Mouse (Mus musculus) MEL (cell line): ENCODE measurements around the gene Myo18a. TPM values are rescaled to one million over a fixed set of nuclear protein-coding genes. Genes with fewer than 3 reads are reported as not detected.

ENCODE experiments used
- DNase-seq: peaks from one replicate; pipeline ENCODE4 v3.0.0; 2011; ENCODE audit warnings: low read depth, low spot score
- H3K27ac ChIP-seq: 2 replicates; pipeline ENCODE4 v1.5.1; 2012; ENCODE audit warnings: low read depth, mild to moderate bottlenecking, control low read depth, low read length, moderate library complexity; ENCODE audit not compliant: control insufficient read depth
- H3K27me3 ChIP-seq, 2 experiments: fragments of 150-350 bp in 1 of 2; sonication (generic) in 1 of 2; 2 replicates each; pipeline ENCODE4 v1.6.1; 2012; ENCODE audit warnings: low read length in 2 of 2, mild to moderate bottlenecking in 2 of 2, improper control_type of control experiment in 1 of 2, moderate library complexity in 1 of 2; ENCODE audit not compliant: insufficient read depth in 2 of 2, control insufficient read depth in 1 of 2
- H3K36me3 ChIP-seq, 2 experiments: 2 replicates each; pipeline ENCODE4 v1.6.1; 2012 to 2014; ENCODE audit warnings: low read length in 2 of 2, improper control_type of control experiment in 1 of 2, inconsistent platforms in 1 of 2, mild to moderate bottlenecking in 1 of 2; ENCODE audit not compliant: insufficient read depth in 2 of 2, control insufficient read depth in 1 of 2
- H3K4me1 ChIP-seq, 2 experiments: fragments of 150-350 bp in 1 of 2; sonication (generic) in 1 of 2; 2 replicates each; pipeline ENCODE4 v1.6.1; 2012; ENCODE audit warnings: low read length in 2 of 2, improper control_type of control experiment in 1 of 2, mild to moderate bottlenecking in 1 of 2; ENCODE audit not compliant: insufficient read depth in 2 of 2, control insufficient read depth in 1 of 2
- H3K4me3 ChIP-seq, 2 experiments: fragments of 150-350 bp in 1 of 2; sonication (generic) in 1 of 2; 2 replicates each; pipeline ENCODE4 v1.5.1; 2012; ENCODE audit warnings: low read depth in 2 of 2, low read length in 2 of 2, mild to moderate bottlenecking in 2 of 2, moderate library complexity in 2 of 2, control low read depth in 1 of 2, improper control_type of control experiment in 1 of 2; ENCODE audit not compliant: control insufficient read depth in 1 of 2, insufficient read depth in 1 of 2
- H3K79me2 ChIP-seq: 2 replicates; pipeline ENCODE4 v1.6.1; 2012; ENCODE audit warnings: mild to moderate bottlenecking, low read length, moderate library complexity; ENCODE audit not compliant: control insufficient read depth, poor library complexity, insufficient read depth
- H3K9ac ChIP-seq: 2 replicates; pipeline ENCODE4 v1.6.1; 2012; ENCODE audit warnings: low read depth, mild to moderate bottlenecking, control low read depth, low read length, moderate library complexity; ENCODE audit not compliant: control insufficient read depth, poor library complexity, severe bottlenecking
- H3K9me3 ChIP-seq: fragments of 150-350 bp; sonication (generic); replicated peaks from 2 replicates; pipeline ENCODE4 v1.6.1; 2012; ENCODE audit warnings: mild to moderate bottlenecking, low read length, improper control_type of control experiment, moderate library complexity; ENCODE audit not compliant: insufficient read depth
- BHLHE40 ChIP-seq: IDR thresholded peaks from 2 replicates; pipeline ENCODE4 v1.6.1; 2012; ENCODE audit warnings: low read depth, mild to moderate bottlenecking, inconsistent platforms, low read length, improper control_type of control experiment, borderline replicate concordance
- CHD1 ChIP-seq: IDR thresholded peaks from 2 replicates; pipeline ENCODE4 v1.6.1; 2012; ENCODE audit warnings: low read depth, mild to moderate bottlenecking, inconsistent platforms, low read length, improper control_type of control experiment
- CHD2 ChIP-seq: IDR thresholded peaks from 2 replicates; pipeline ENCODE4 v1.6.1; 2011; ENCODE audit warnings: low read length, improper control_type of control experiment
- CTCF ChIP-seq, 3 experiments: IDR thresholded peaks in 2 of 3; conservative IDR thresholded peaks in 1 of 3; 2 replicates each; pipeline ENCODE4 v1.5.1; 2011 to 2012; ENCODE audit warnings: low read length in 3 of 3, low read depth in 2 of 3, mild to moderate bottlenecking in 2 of 3, improper control_type of control experiment in 1 of 3, inconsistent platforms in 1 of 3, mixed read lengths in 1 of 3, moderate library complexity in 1 of 3; ENCODE audit not compliant: control insufficient read depth in 1 of 3, insufficient read depth in 1 of 3, poor library complexity in 1 of 3, severe bottlenecking in 1 of 3
- E2F4 ChIP-seq: IDR thresholded peaks from 2 replicates; pipeline ENCODE4 v1.6.1; 2011; ENCODE audit warnings: low read depth, low read length, improper control_type of control experiment, borderline replicate concordance
- ELF1 ChIP-seq: IDR thresholded peaks from 2 replicates; pipeline ENCODE4 v1.6.1; 2014; ENCODE audit warnings: low read depth, mild to moderate bottlenecking, inconsistent platforms, low read length, improper control_type of control experiment, moderate library complexity
- EP300 ChIP-seq, 2 experiments: IDR thresholded peaks; 2 replicates each; pipeline ENCODE4 v1.6.1; 2011; ENCODE audit warnings: improper control_type of control experiment in 2 of 2, low read length in 2 of 2, low read depth in 1 of 2, mild to moderate bottlenecking in 1 of 2
- ETS1 ChIP-seq: IDR thresholded peaks from 2 replicates; pipeline ENCODE4 v1.6.1; 2012; ENCODE audit warnings: low read depth, mild to moderate bottlenecking, inconsistent platforms, low read length, improper control_type of control experiment, moderate library complexity
- GABPA ChIP-seq: IDR thresholded peaks from 2 replicates; pipeline ENCODE4 v1.6.1; 2012; ENCODE audit warnings: low read depth, mild to moderate bottlenecking, inconsistent platforms, low read length, improper control_type of control experiment, moderate library complexity
- GATA1 ChIP-seq: IDR thresholded peaks from 2 replicates; pipeline ENCODE4 v1.6.1; 2011; ENCODE audit warnings: low read depth, low read length, improper control_type of control experiment
- HCFC1 ChIP-seq: IDR thresholded peaks from 2 replicates; pipeline ENCODE4 v1.6.1; 2012; ENCODE audit warnings: low read depth, mild to moderate bottlenecking, inconsistent platforms, low read length, improper control_type of control experiment, moderate library complexity
- KAT2A ChIP-seq: conservative IDR thresholded peaks from 2 replicates; pipeline ENCODE4 v1.6.1; 2012; ENCODE audit warnings: low read depth, low read length, improper control_type of control experiment, inconsistent platforms
- MAX ChIP-seq: IDR thresholded peaks from 2 replicates; pipeline ENCODE4 v1.6.1; 2011; ENCODE audit warnings: low read length, improper control_type of control experiment
- MAZ ChIP-seq: IDR thresholded peaks from 2 replicates; pipeline ENCODE4 v1.6.1; 2012; ENCODE audit warnings: low read depth, mild to moderate bottlenecking, inconsistent platforms, low read length, improper control_type of control experiment
- MEF2A ChIP-seq: IDR thresholded peaks from 2 replicates; pipeline ENCODE4 v1.6.1; 2014; ENCODE audit warnings: low read depth, mild to moderate bottlenecking, inconsistent platforms, low read length, improper control_type of control experiment; ENCODE audit not compliant: poor library complexity, insufficient replicate concordance, severe bottlenecking; ENCODE audit errors: extremely low read depth
- MYB ChIP-seq: IDR thresholded peaks from 2 replicates; pipeline ENCODE4 v1.6.1; 2011; ENCODE audit warnings: mild to moderate bottlenecking, low read depth, low read length, improper control_type of control experiment
- MYC ChIP-seq: IDR thresholded peaks from 2 replicates; pipeline ENCODE4 v1.6.1; 2011; ENCODE audit warnings: low read depth, mild to moderate bottlenecking, low read length, improper control_type of control experiment, moderate library complexity
- NRF1 ChIP-seq: IDR thresholded peaks from 2 replicates; pipeline ENCODE4 v1.6.1; 2014; ENCODE audit warnings: low read depth, mild to moderate bottlenecking, inconsistent platforms, low read length, improper control_type of control experiment, moderate library complexity; ENCODE audit not compliant: poor library complexity, insufficient read depth, severe bottlenecking
- POLR2AphosphoS2 ChIP-seq: IDR thresholded peaks from 2 replicates; pipeline ENCODE4 v1.6.1; 2011; ENCODE audit warnings: low read length, improper control_type of control experiment
- POLR2AphosphoS5 ChIP-seq: IDR thresholded peaks from 2 replicates; pipeline ENCODE4 v1.6.1; 2012; ENCODE audit warnings: low read depth, borderline replicate concordance, mild to moderate bottlenecking, inconsistent platforms, low read length, moderate library complexity, mixed read lengths
- RAD21 ChIP-seq: IDR thresholded peaks from 2 replicates; pipeline ENCODE4 v1.6.1; 2011; ENCODE audit warnings: mild to moderate bottlenecking, low read depth, low read length, improper control_type of control experiment
- SIN3A ChIP-seq: IDR thresholded peaks from 2 replicates; pipeline ENCODE4 v1.6.1; 2012; ENCODE audit warnings: low read length, improper control_type of control experiment, inconsistent platforms
- SMC3 ChIP-seq: IDR thresholded peaks from 2 replicates; pipeline ENCODE4 v1.6.1; 2011; ENCODE audit warnings: low read depth, low read length, improper control_type of control experiment
- TBP ChIP-seq: IDR thresholded peaks from 2 replicates; pipeline ENCODE4 v1.8.0; 2011; ENCODE audit warnings: low read depth, low read length, improper control_type of control experiment
- TCF12 ChIP-seq: IDR thresholded peaks from 2 replicates; pipeline ENCODE4 v1.6.1; 2014; ENCODE audit warnings: low read depth, mild to moderate bottlenecking, inconsistent platforms, low read length, improper control_type of control experiment, moderate library complexity
- USF1 ChIP-seq: IDR thresholded peaks from 2 replicates; pipeline ENCODE4 v1.6.1; 2014; ENCODE audit warnings: low read depth, mild to moderate bottlenecking, inconsistent platforms, low read length, improper control_type of control experiment, moderate library complexity
- USF2 ChIP-seq, 2 experiments: IDR thresholded peaks; 2 replicates each; pipeline ENCODE4 v1.6.1; 2011 to 2012; ENCODE audit warnings: improper control_type of control experiment in 2 of 2, low read length in 2 of 2, borderline replicate concordance in 1 of 2, inconsistent platforms in 1 of 2, low read depth in 1 of 2, mild to moderate bottlenecking in 1 of 2; ENCODE audit not compliant: insufficient read depth in 1 of 2
- ZC3H11A ChIP-seq: IDR thresholded peaks from 2 replicates; pipeline ENCODE4 v1.6.1; 2012; ENCODE audit warnings: low read depth, mild to moderate bottlenecking, inconsistent platforms, low read length, improper control_type of control experiment
- ZKSCAN1 ChIP-seq: IDR thresholded peaks from 2 replicates; pipeline ENCODE4 v1.6.1; 2012; ENCODE audit warnings: low read depth, mild to moderate bottlenecking, inconsistent platforms, low read length, improper control_type of control experiment, moderate library complexity
- ZMIZ1 ChIP-seq: IDR thresholded peaks from 2 replicates; pipeline ENCODE4 v1.6.1; 2012; ENCODE audit warnings: low read depth, mild to moderate bottlenecking, inconsistent platforms, low read length, improper control_type of control experiment, moderate library complexity
- polyA plus RNA-seq, 2 experiments: library from polyadenylated mRNA; stranded (reverse) in 1 of 2; unstranded in 1 of 2; fragments of >175 nt in 1 of 2; fragments of >200 nt in 1 of 2; gene quantifications; 2 replicates each; pipeline versions ENCODE4 v1.2.1 to v1.2.4; 2012; ENCODE audit warnings: low replicate concordance in 2 of 2, low read depth in 1 of 2; ENCODE audit not compliant: insufficient read length in 2 of 2, insufficient read depth in 1 of 2, missing spikeins in 1 of 2
- total RNA-seq: library from RNA; depleted of rRNA; stranded (reverse); fragments of 300-350 nt; gene quantifications from 2 replicates; pipeline ENCODE4 v1.2.3, GENCODE M21; 2012

Gene Myo18a
- total and polyA plus RNA-seq, 3 experiments = 13.1 to 18.0 TPM; not detected in 1

GRCm38 (mm10) chr11:77816003-77816402 lies 53.0 kb downstream of the Myo18a start:
- H3K4me1 ChIP-seq = no peaks in the 10 kb centered on the region
- no peaks in the 10 kb centered on the region for H3K27me3 ChIP-seq
- H3K9me3 ChIP-seq = no peaks in the 10 kb centered on the region
- H3K27ac ChIP-seq = no peak overlapping the region
- no peak overlapping the region for H3K9ac ChIP-seq
- DNase-seq = peak; percentile 81
- peak; percentile 75 for TF ChIP-seq ZC3H11A
- TF ChIP-seq MYC = peak; percentile 54; the same call in 1 of the 2 replicates
- TF ChIP-seq TBP = no peak
- TF ChIP-seq RAD21 = peak; percentile 97
- TF ChIP-seq E2F4 = no peak
- TF ChIP-seq MAX = peak; percentile 38; the same call in 1 of the 2 replicates
- TF ChIP-seq SMC3 = peak; percentile 83
- TF ChIP-seq POLR2AphosphoS5 = no peak
- peak; percentile 75 to 97 (median 85) for TF ChIP-seq CTCF (IDR thresholded peaks at IDR 0.05 in 2 of 3, conservative IDR thresholded peaks at IDR 0.05 in 1 of 3; ENCODE audit: control insufficient read depth in 1 of 3, insufficient read depth in 1 of 3, low read depth in 2 of 3, low read length in 3 of 3, poor library complexity in 1 of 3, severe bottlenecking in 1 of 3)
- no peaks in the 10 kb centered on the region for H3K79me2 ChIP-seq
- no peak overlapping the region for H3K4me3 ChIP-seq
- no peaks in the 10 kb centered on the region for H3K36me3 ChIP-seq

GRCm38 (mm10) chr11:77821648-77822047 lies 58.6 kb downstream of the Myo18a start:
- Histone ChIP-seq H3K9ac (no peak overlapping the region), H3K36me3 (no peaks in the 10 kb centered on the region)
- DNase-seq = peak; percentile 72
- TF ChIP-seq CHD1 = no peak
- no peak for TF ChIP-seq MYC
- TF ChIP-seq CHD2 = no peak
- no peak for TF ChIP-seq ZKSCAN1
- no peak for TF ChIP-seq POLR2AphosphoS5
- no peak for TF ChIP-seq USF1
- TF ChIP-seq MYB = no peak
- no peak for TF ChIP-seq EP300 (IDR thresholded peaks at IDR 0.05; ENCODE audit: low read depth in 1 of 2, low read length in 2 of 2)
- TF ChIP-seq NRF1 = no peak
- peak; percentile 90 to 95 (median 92) for TF ChIP-seq CTCF (IDR thresholded peaks at IDR 0.05 in 2 of 3, conservative IDR thresholded peaks at IDR 0.05 in 1 of 3; ENCODE audit: control insufficient read depth in 1 of 3, insufficient read depth in 1 of 3, low read depth in 2 of 3, low read length in 3 of 3, poor library complexity in 1 of 3, severe bottlenecking in 1 of 3)
- no peak for TF ChIP-seq TBP
- TF ChIP-seq MAZ = no peak
- no peak for TF ChIP-seq TCF12
- TF ChIP-seq SIN3A = no peak
- no peak for TF ChIP-seq GATA1
- no peak for TF ChIP-seq BHLHE40
- 0 out of 2 replicates have a peak, but pooled peaks have one; percentile 19 for TF ChIP-seq MAX
- TF ChIP-seq ETS1 = no peak
- TF ChIP-seq GABPA = no peak
- no peak for TF ChIP-seq POLR2AphosphoS2
- TF ChIP-seq MEF2A = no peak
- no peak for TF ChIP-seq ELF1
- TF ChIP-seq E2F4 = no peak
- no peak for TF ChIP-seq USF2 (IDR thresholded peaks at IDR 0.05; ENCODE audit: borderline replicate concordance in 1 of 2, insufficient read depth in 1 of 2, low read depth in 1 of 2, low read length in 2 of 2)
- no peak for TF ChIP-seq HCFC1
- no peak for TF ChIP-seq ZMIZ1
- peak; percentile 64 for TF ChIP-seq SMC3
- no peak for TF ChIP-seq KAT2A

More at GRCm38 (mm10) chr11:77821648-77822047, 58.6 kb downstream of the Myo18a start:
- Histone ChIP-seq H3K4me3 (no peak overlapping the region), H3K4me1 (no peaks in the 10 kb centered on the region), H3K27ac (no peak overlapping the region), H3K79me2 (no peaks in the 10 kb centered on the region), H3K9me3 (no peaks in the 10 kb centered on the region), H3K27me3 (no peaks in the 10 kb centered on the region)
